Mouse (Mus musculus): Measurements from ENCODE around the gene Gm28047. TPM values are rescaled to one million over a fixed set of nuclear protein-coding genes. Genes with fewer than 3 reads are reported as not detected.
A peak's percentile ranks its signal among the peaks of the same experiment; 100 is the strongest.

Gm28047 gene
- polyA plus RNA-seq, 1 experiment = not detected

GRCm38 (mm10) chr15:102516728-102517404 is 108.0 kb downstream of the Gm28047 start, which contains the start of gene Map3k12:
TSS of gene Map3k12 (minus strand) at chr15:102517064.
- under 1% methylated on average over 43 of the region's 43 CpGs for WGBS
- peaks cover 24% of the 10 kb centered on the region for H3K4me1 ChIP-seq (ENCODE audit: control insufficient read depth, insufficient read depth, low read length)

GRCm38 (mm10) chr15:102516293-102516692 is 108.6 kb downstream of the Gm28047 start:
- Histone ChIP-seq H3K27ac (ENCODE audit: insufficient read depth, low read depth, low read length) (peak overlapping the region; percentile 59), H3K4me3 (ENCODE audit: insufficient read depth, low read depth, low read length) (peak overlapping the region; percentile 85), H3K4me1 (ENCODE audit: control insufficient read depth, insufficient read depth, low read length) (peaks cover 30% of the 10 kb centered on the region)
- 4% methylated on average over 12 of the region's 12 CpGs for WGBS
- TF ChIP-seq CTCF (IDR thresholded peaks at IDR 0.05; ENCODE audit: insufficient read depth, low read depth, low read length) (no peak), POLR2A (IDR thresholded peaks at IDR 0.05; ENCODE audit: insufficient read depth, low read depth, low read length) (no peak)

More at GRCm38 (mm10) chr15:102516728-102517404, 108.0 kb downstream of the Gm28047 start, which contains the start of gene Map3k12:
- TF ChIP-seq POLR2A (IDR thresholded peaks at IDR 0.05; ENCODE audit: insufficient read depth, low read depth, low read length) = peak; percentile 57
- TF ChIP-seq CTCF (IDR thresholded peaks at IDR 0.05; ENCODE audit: insufficient read depth, low read depth, low read length) = 0 out of 2 replicates have a peak, but pooled peaks have one; percentile 5
- H3K27ac ChIP-seq (ENCODE audit: insufficient read depth, low read depth, low read length) = peak within 1 kb of the TSS; percentile 59
- H3K4me3 ChIP-seq (ENCODE audit: insufficient read depth, low read depth, low read length) = peak within 1 kb of the TSS; percentile 85

DNA sequence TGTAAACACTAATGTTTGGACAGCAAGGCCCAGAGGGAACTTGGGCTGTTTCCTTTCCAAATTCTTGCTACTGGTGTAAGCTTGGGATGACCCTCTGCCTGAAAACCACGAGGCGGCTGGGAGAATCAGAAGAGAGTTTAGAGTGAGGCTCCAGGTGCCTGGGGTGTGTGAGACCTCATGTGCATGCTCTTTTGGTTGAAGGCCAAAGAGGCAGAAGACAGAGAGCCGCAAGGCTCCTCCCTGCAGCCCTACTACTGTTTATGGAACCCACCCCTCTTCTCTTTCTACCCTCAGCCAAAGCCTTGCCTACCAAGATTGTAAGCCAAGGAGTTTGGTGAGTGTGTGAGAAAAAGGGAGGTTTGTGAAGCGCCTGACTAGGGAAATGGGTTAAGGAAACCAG is 109.1 kb downstream of the Gm28047 start:
- peak overlapping the region; percentile 59; the same call in 1 of the 2 replicates for H3K27ac ChIP-seq (ENCODE audit: insufficient read depth, low read depth, low read length)
- peaks cover 32% of the 10 kb centered on the region for H3K4me1 ChIP-seq (ENCODE audit: control insufficient read depth, insufficient read depth, low read length)
- peak overlapping the region; percentile 85 for H3K4me3 ChIP-seq (ENCODE audit: insufficient read depth, low read depth, low read length)
- 29% methylated on average over 4 of the region's 4 CpGs for WGBS
- TF ChIP-seq POLR2A (IDR thresholded peaks at IDR 0.05; ENCODE audit: insufficient read depth, low read depth, low read length) (no peak), CTCF (IDR thresholded peaks at IDR 0.05; ENCODE audit: insufficient read depth, low read depth, low read length) (no peak)

DNA sequence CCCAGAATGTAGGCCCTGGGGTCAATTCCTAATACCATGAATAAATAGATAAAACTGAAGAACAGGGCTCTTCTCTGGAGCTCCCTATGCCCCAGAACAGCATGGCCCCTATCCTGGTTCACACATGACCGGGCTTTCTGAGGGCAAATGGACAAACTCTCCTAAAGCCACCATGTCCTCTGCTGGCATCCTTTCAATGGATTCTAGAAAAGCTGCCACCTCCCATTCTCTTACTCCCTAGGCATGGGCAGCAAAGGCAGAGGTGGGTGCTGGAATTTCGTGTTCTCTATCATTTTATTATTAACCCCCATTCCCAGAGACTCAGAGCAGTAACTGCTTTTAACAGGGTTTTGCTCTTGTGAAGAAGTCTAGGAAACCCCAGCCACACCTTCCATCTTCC is 109.6 kb downstream of the Gm28047 start:
- Histone ChIP-seq H3K4me3 (ENCODE audit: insufficient read depth, low read depth, low read length) (no peak overlapping the region), H3K4me1 (ENCODE audit: control insufficient read depth, insufficient read depth, low read length) (peaks cover 31% of the 10 kb centered on the region), H3K27ac (ENCODE audit: insufficient read depth, low read depth, low read length) (no peak overlapping the region)
- TF ChIP-seq CTCF (IDR thresholded peaks at IDR 0.05; ENCODE audit: insufficient read depth, low read depth, low read length) = no peak
- TF ChIP-seq POLR2A (IDR thresholded peaks at IDR 0.05; ENCODE audit: insufficient read depth, low read depth, low read length) = no peak
- 73% methylated on average over 2 of the region's 2 CpGs for WGBS

- Histone ChIP-seq H3K4me1 (ENCODE audit: control insufficient read depth, insufficient read depth, low read length) (peaks cover 26% of the 10 kb centered on the region), H3K4me3 (ENCODE audit: insufficient read depth, low read depth, low read length) (no peak overlapping the region), H3K27ac (ENCODE audit: insufficient read depth, low read depth, low read length) (no peak overlapping the region)
- 75% methylated on average over 3 of the region's 3 CpGs for WGBS
- no peak for TF ChIP-seq CTCF (IDR thresholded peaks at IDR 0.05; ENCODE audit: insufficient read depth, low read depth, low read length)
Observed at GRCm38 (mm10) chr15:102513004-102513403, 111.9 kb downstream of the Gm28047 start.

GRCm38 (mm10) chr15:102512471-102512870 is 112.4 kb downstream of the Gm28047 start:
- TF ChIP-seq CTCF (IDR thresholded peaks at IDR 0.05; ENCODE audit: insufficient read depth, low read depth, low read length) (no peak), POLR2A (IDR thresholded peaks at IDR 0.05; ENCODE audit: insufficient read depth, low read depth, low read length) (no peak)
- H3K27ac ChIP-seq (ENCODE audit: insufficient read depth, low read depth, low read length) = no peak overlapping the region
- no peak overlapping the region for H3K4me3 ChIP-seq (ENCODE audit: insufficient read depth, low read depth, low read length)
- peaks cover 26% of the 10 kb centered on the region for H3K4me1 ChIP-seq (ENCODE audit: control insufficient read depth, insufficient read depth, low read length)

DNA sequence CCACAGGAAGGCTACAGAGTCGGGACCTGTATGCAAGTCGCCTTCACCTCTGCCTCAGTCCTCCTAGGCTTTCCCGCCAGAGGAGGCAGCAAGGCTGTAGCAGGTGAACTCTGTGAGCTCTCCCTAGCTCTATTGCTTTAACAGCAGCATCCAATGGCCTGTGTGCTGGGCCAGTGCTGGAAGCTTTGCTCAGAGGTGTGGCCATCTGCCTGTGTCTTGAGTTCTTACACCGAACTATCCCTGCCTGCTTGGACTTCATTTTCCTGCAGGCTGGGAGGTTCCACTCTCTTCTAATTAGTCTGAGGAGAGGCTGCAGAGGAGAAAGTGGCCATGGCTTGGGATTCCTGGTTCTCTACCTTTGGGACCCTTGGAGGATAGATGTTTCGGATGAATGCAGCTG is 112.9 kb downstream of the Gm28047 start:
- WGBS = 38% methylated on average over 5 of the region's 5 CpGs
- H3K27ac ChIP-seq (ENCODE audit: insufficient read depth, low read depth, low read length) = no peak overlapping the region
- TF ChIP-seq CTCF (IDR thresholded peaks at IDR 0.05; ENCODE audit: insufficient read depth, low read depth, low read length) = no peak
- H3K4me3 ChIP-seq (ENCODE audit: insufficient read depth, low read depth, low read length) = no peak overlapping the region
- peaks cover 26% of the 10 kb centered on the region for H3K4me1 ChIP-seq (ENCODE audit: control insufficient read depth, insufficient read depth, low read length)

DNA sequence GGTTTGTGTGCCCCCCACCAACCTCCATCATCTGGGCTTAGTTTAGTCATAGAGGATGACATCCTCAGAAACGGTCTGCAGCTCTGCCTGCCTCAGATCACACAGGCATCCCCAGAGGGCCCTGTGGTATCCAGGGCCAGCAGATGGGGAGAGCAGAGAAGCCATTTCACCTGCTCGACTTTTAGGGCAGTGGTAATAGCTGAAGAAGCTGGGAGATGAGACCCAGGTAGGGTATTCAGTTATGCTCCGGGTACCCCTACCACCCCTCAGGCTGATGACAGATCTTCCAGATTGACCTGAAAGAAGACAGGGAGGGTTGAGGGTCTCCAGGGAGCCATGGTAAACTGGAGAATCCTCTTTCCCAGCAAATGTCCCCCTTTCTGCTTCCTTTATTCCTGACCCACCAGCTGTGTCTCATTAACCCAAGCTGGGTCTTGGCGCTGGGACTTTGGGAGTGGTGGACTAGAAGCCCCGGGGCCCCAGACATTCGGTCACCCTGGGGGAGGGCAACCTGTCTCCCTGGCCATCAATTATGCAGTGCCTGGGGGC is 113.5 kb downstream of the Gm28047 start:
- TF ChIP-seq CTCF (IDR thresholded peaks at IDR 0.05; ENCODE audit: insufficient read depth, low read depth, low read length) (no peak), POLR2A (IDR thresholded peaks at IDR 0.05; ENCODE audit: insufficient read depth, low read depth, low read length) (no peak)
- H3K4me1 ChIP-seq (ENCODE audit: control insufficient read depth, insufficient read depth, low read length) = peaks cover 26% of the 10 kb centered on the region
- WGBS = 18% methylated on average over 6 of the region's 6 CpGs
- peak overlapping the region; percentile 72 for H3K27ac ChIP-seq (ENCODE audit: insufficient read depth, low read depth, low read length)
- H3K4me3 ChIP-seq (ENCODE audit: insufficient read depth, low read depth, low read length) = peak overlapping the region; percentile 67; the same call in 1 of the 2 replicates

- TF ChIP-seq CTCF (IDR thresholded peaks at IDR 0.05; ENCODE audit: insufficient read depth, low read depth, low read length) (no peak), POLR2A (IDR thresholded peaks at IDR 0.05; ENCODE audit: insufficient read depth, low read depth, low read length) (peak; percentile 37)
- Histone ChIP-seq H3K27ac (ENCODE audit: insufficient read depth, low read depth, low read length) (peak overlapping the region; percentile 74), H3K4me3 (ENCODE audit: insufficient read depth, low read depth, low read length) (peak overlapping the region; percentile 67), H3K4me1 (ENCODE audit: control insufficient read depth, insufficient read depth, low read length) (peaks cover 22% of the 10 kb centered on the region)
- WGBS = 2% methylated on average over 34 of the region's 34 CpGs
Observed at GRCm38 (mm10) chr15:102510590-102511284, 114.1 kb downstream of the Gm28047 start.

All from olfactory bulb, adult 2 months (tissue).